Mouse (Mus musculus) lung, adult 2 months (tissue): ENCODE results near the gene Cyth1.

Source experiments
- CTCF ChIP-seq: fragments of 200-500 bp; IDR thresholded peaks from 2 replicates; pipeline ENCODE4 v1.5.1; 2011; ENCODE audit warnings: mild to moderate bottlenecking, low read length, control low read depth; ENCODE audit not compliant: insufficient read depth
- POLR2A ChIP-seq: fragments of 200-500 bp; IDR thresholded peaks from 2 replicates; pipeline ENCODE4 v1.6.1; 2011; ENCODE audit warnings: low read depth, mild to moderate bottlenecking, control low read depth, low read length, borderline replicate concordance; ENCODE audit errors: extremely low read depth

GRCm38 (mm10) chr11:118135271-118135670, 113.1 kb downstream of the Cyth1 start:
- TF ChIP-seq CTCF: no peak
- no peak for TF ChIP-seq POLR2A
